7 mouse cellular contexts compared by ENCODE assay signal in the genomic region with DNA sequence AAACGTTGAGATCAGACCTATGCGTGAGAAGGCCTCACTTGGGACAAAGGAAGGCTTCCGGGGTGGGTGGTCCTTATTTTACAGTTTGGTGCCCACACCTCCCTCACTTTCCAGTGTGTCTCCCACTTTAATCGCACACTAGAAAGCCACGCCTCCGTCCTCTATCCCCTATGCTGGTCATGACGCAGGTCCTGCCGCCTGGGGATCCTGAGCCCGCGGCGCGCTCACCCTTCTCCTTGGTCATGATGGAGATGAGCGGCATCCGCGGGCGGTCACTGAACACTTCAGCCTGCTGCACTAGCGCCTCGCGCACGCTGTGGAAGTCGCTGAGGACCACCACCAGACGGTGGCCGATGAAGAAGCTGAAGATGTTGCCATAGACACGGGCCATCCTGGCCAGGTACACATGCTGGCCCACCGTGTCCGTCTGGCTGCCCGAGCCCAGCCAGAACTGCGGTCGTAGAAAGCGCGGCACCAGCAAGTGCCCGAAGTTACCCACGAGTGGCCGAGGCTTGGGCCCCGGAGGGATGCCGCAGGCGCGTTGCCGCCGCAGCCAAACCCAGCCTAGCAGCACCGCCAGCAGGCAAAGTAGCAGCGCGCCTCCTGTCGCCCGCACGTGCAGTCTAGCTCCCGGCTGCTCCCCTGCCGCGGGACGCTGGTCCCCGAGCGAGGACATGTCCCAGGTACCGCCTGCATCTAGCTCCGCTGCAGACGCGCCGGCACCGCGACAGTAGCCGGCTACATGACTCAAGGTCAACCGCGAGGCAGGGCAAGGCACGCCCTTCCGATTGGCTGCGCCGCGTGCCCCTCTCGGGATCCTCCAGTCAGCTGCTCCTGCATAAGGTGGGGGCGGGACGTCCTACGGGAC. TPM values are rescaled to one million over a fixed set of nuclear protein-coding genes. Genes with fewer than 3 reads are reported as not detected.
DNase-seq lines count a peak whose midpoint lies in the region; ATAC-seq lines count a peak whose summit lies in the region.

Gene Cyp2u1 (minus strand): TSS at position 776 of the 868 bp plus-strand sequence.

- peak within 1 kb of the TSS; percentile 80 for H3K4me3 ChIP-seq in limb, embryonic 10.5 days
- peak within 1 kb of the TSS; percentile 73 for H3K4me3 ChIP-seq in midbrain, embryonic 12.5 days

- no peaks in the 10 kb centered on the region for H3K9me3 ChIP-seq in limb, embryonic 10.5 days (replicated peaks)
- no peaks in the 10 kb centered on the region for H3K9me3 ChIP-seq in midbrain, embryonic 12.5 days

- under 1% methylated on average over 71 of the region's 71 CpGs for whole genome bisulfite sequencing in limb, embryonic 10.5 days
- under 1% methylated on average over 70 of the region's 71 CpGs for whole genome bisulfite sequencing in midbrain, embryonic 12.5 days

- H3K9ac ChIP-seq in midbrain, embryonic 12.5 days (replicated peaks) = peak within 1 kb of the TSS; percentile 66

- H3K27me3 ChIP-seq in limb, embryonic 10.5 days (ENCODE audit: low read depth, poor library complexity, severe bottlenecking) = peaks cover 26% of the 10 kb centered on the region
- H3K27me3 ChIP-seq in midbrain, embryonic 12.5 days = peaks cover 9% of the 10 kb centered on the region

- DNase-seq in adrenal gland, postnatal 10 days = peak; percentile 93
- peak; percentile 82 for DNase-seq in embryo, embryonic 9.5 days (ENCODE audit: extremely low spot score)
- peak; percentile 100 for DNase-seq in heart, adult 11 months
- peak; percentile 93 for DNase-seq in kidney, adult 11 months
- DNase-seq in limb, embryonic 10.5 days (ENCODE audit: low spot score) = peak; percentile 88
- DNase-seq in skeletal muscle tissue, adult 2 months (ENCODE audit: low read depth, low spot score) = peak; percentile 88

- ATAC-seq in midbrain, embryonic 12.5 days (ENCODE audit: low FRiP score, low read depth) = peak; percentile 98

- H3K36me3 ChIP-seq in limb, embryonic 10.5 days = no peaks in the 10 kb centered on the region
- no peaks in the 10 kb centered on the region for H3K36me3 ChIP-seq in midbrain, embryonic 12.5 days

- H3K4me2 ChIP-seq in midbrain, embryonic 12.5 days (replicated peaks) = peak within 1 kb of the TSS; percentile 88

- peaks cover 23% of the 10 kb centered on the region for H3K4me1 ChIP-seq in limb, embryonic 10.5 days
- H3K4me1 ChIP-seq in midbrain, embryonic 12.5 days = 0 out of 2 replicates have a peak, but pooled peaks cover 6% of the 10 kb centered on the region

- peak within 1 kb of the TSS; percentile 83 for H3K27ac ChIP-seq in limb, embryonic 10.5 days
- peak within 1 kb of the TSS; percentile 69 for H3K27ac ChIP-seq in midbrain, embryonic 12.5 days (replicated peaks)

RNA-seq across cellular contexts. Expression of gene Cyp2u1, which starts in this region (rescaled TPM):
- total RNA-seq in adrenal gland, postnatal 10 days (2021) = 10 to 100 TPM; 15.7 to 23.9 TPM
- 0.72 and 1.1 TPM in 2 replicates for polyA plus RNA-seq in limb, embryonic 10.5 days (2016; fragmentation: Nextera tagmentation; extraction: Ambion mirVana)
- 2.6 and 3.1 TPM in 2 replicates for polyA plus RNA-seq in midbrain, embryonic 12.5 days (2016; fragmentation: Nextera tagmentation; extraction: Ambion mirVana)

Comparison
In these comparisons a context has a peak if more than half of its experiments do, and no peak if none do; other contexts are left out.
1. Peak in every context shown above with its lines: DNase-seq, ATAC-seq, H3K4me3 ChIP-seq and H3K27ac ChIP-seq.